Mouse (Mus musculus) ES-E14 (cell line): ENCODE data around the gene Fam173b. TPM values are rescaled to one million over a fixed set of nuclear protein-coding genes. Genes with fewer than 3 reads are reported as not detected.

Experiments used
- DNase-seq: peaks from one replicate; pipeline ENCODE4 v3.0.0-alpha.2; 2013; ENCODE audit warnings: low read depth, low spot score
- H3K27ac ChIP-seq: 2 replicates; pipeline ENCODE4 v1.5.1; 2012; ENCODE audit warnings: low read depth, mild to moderate bottlenecking, low read length, moderate library complexity, mixed read lengths; ENCODE audit not compliant: poor library complexity, insufficient read depth, severe bottlenecking
- H3K36me3 ChIP-seq: 2 replicates; pipeline ENCODE4 v1.6.1; 2012; ENCODE audit warnings: mild to moderate bottlenecking, low read length, moderate library complexity, mixed read lengths; ENCODE audit not compliant: control insufficient read depth, poor library complexity, insufficient read depth, severe bottlenecking
- H3K4me1 ChIP-seq, 2 experiments: fragments of 150-350 bp in 1 of 2; sonication (generic) in 1 of 2; 2 replicates each; pipeline ENCODE4 v1.6.1; 2012; ENCODE audit warnings: low read length in 2 of 2, mild to moderate bottlenecking in 1 of 2, mixed read lengths in 1 of 2; ENCODE audit not compliant: control insufficient read depth in 2 of 2, insufficient read depth in 2 of 2, poor library complexity in 1 of 2
- H3K4me3 ChIP-seq, 2 experiments: fragments of 150-350 bp in 1 of 2; sonication (generic) in 1 of 2; 2 replicates each; pipeline ENCODE4 v1.5.1; 2012; ENCODE audit warnings: low read length in 2 of 2, low read depth in 1 of 2, mild to moderate bottlenecking in 1 of 2, mixed read lengths in 1 of 2; ENCODE audit not compliant: insufficient read depth in 1 of 2, poor library complexity in 1 of 2, severe bottlenecking in 1 of 2
- H3K9ac ChIP-seq: 2 replicates; pipeline ENCODE4 v1.6.1; 2012; ENCODE audit warnings: low read depth, mild to moderate bottlenecking, low read length, mixed read lengths; ENCODE audit not compliant: poor library complexity, insufficient read depth, severe bottlenecking
- H3K9me3 ChIP-seq: fragments of 150-350 bp; sonication (generic); 2 replicates; pipeline ENCODE4 v1.6.1; 2012; ENCODE audit warnings: low read depth, mild to moderate bottlenecking, low read length; ENCODE audit not compliant: control insufficient read depth, insufficient read depth
- CHD2 ChIP-seq: IDR thresholded peaks from 2 replicates; pipeline ENCODE4 v1.6.1; 2014; ENCODE audit warnings: mild to moderate bottlenecking, low read depth, low read length, inconsistent platforms
- HCFC1 ChIP-seq: IDR thresholded peaks from 2 replicates; pipeline ENCODE4 v1.6.1; 2012; ENCODE audit warnings: low read length, inconsistent platforms, borderline replicate concordance; ENCODE audit not compliant: insufficient read depth
- MAFK ChIP-seq: IDR thresholded peaks from 2 replicates; pipeline ENCODE4 v1.6.1; 2014; ENCODE audit warnings: mild to moderate bottlenecking, low read depth, low read length, inconsistent platforms; ENCODE audit not compliant: insufficient read depth
- ZC3H11A ChIP-seq: IDR thresholded peaks from 2 replicates; pipeline ENCODE4 v1.6.1; 2012; ENCODE audit warnings: low read depth, mild to moderate bottlenecking, inconsistent platforms, low read length, borderline replicate concordance
- ZNF384 ChIP-seq: IDR thresholded peaks from 2 replicates; pipeline ENCODE4 v1.6.1; 2012; ENCODE audit warnings: low read depth, low read length, inconsistent platforms
- in situ Hi-C, 2 experiments: fragments of 600-800 bp; cut with MboI; formaldehyde crosslinking; loops; one replicate each; pipeline ENCODE4 v1.15.1; 2025; ENCODE audit warnings: low sequenced_read_pairs in 2 of 2, inconsistent platforms in 1 of 2; ENCODE audit not compliant: unreplicated experiment in 2 of 2
- total RNA-seq: library from RNA; depleted of rRNA; stranded (reverse); fragments of 300-350 nt; gene quantifications from 2 replicates; pipeline ENCODE4 v1.2.3, GENCODE M21; 2012

The Fam173b gene
- total RNA-seq, 1 experiment, result 13.1 TPM

DNA sequence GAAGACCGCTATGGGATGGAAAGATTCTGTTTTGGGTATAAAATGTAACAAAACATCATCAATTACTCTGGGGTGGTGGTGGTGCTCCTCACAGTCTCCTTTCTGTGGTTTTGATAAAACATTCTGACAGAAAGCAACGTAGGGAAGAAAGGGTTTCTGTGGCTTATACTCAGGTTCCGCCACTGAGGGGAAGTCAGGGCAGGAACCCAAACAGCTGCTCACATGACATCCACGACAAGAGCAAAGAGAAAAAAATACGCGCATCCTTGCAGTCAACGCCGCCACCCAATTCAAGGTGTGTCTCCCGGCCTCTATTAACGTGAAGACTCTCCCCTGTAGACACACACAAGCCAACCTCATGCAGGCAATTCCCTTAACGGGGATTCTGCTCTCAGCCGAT, 48.0 kb downstream of the Fam173b start:
- no peak for TF ChIP-seq HCFC1
- no peak for TF ChIP-seq ZC3H11A
- no peak for TF ChIP-seq CHD2
- no peak for TF ChIP-seq ZNF384
- no peak for TF ChIP-seq MAFK
- no peak overlapping the region for H3K9ac ChIP-seq
- H3K27ac ChIP-seq, result no peak overlapping the region

DNA sequence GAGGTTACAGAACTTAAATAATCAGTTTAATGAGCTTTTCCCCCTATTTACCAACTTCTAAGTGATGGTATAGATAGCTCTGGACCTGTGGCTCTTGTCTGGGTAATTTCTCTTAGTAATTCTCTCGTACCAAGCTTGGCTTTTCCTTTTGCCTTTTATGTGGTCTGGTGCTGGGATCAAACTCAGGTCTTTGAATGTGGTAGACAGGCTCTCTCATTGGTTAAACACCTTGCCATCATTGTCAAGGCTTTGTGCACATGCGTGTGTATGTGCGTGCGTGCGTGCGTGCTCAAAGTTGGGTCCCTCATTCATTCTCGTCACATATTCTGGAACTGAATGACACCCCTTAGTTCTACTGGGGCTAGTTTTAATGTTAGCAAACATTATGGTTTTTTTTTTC, 49.2 kb downstream of the Fam173b start:
- in situ Hi-C loops, result no loop called here
- Histone ChIP-seq H3K9ac (no peak overlapping the region), H3K4me3 (no peak overlapping the region), H3K36me3 (no peaks in the 10 kb centered on the region), H3K9me3 (no peaks in the 10 kb centered on the region), H3K27ac (no peak overlapping the region), H3K4me1 (no peaks in the 10 kb centered on the region)
- TF ChIP-seq ZC3H11A (no peak), MAFK (no peak), HCFC1 (no peak), ZNF384 (no peak), CHD2 (no peak)
- no peak for DNase-seq

More for the DNA sequence above, 48.0 kb downstream of the Fam173b start:
- Histone ChIP-seq H3K4me3 (no peak overlapping the region), H3K9me3 (no peaks in the 10 kb centered on the region), H3K4me1 (no peaks in the 10 kb centered on the region), H3K36me3 (no peaks in the 10 kb centered on the region)
- no peak for DNase-seq
- in situ Hi-C loops, result no loop called here

DNA sequence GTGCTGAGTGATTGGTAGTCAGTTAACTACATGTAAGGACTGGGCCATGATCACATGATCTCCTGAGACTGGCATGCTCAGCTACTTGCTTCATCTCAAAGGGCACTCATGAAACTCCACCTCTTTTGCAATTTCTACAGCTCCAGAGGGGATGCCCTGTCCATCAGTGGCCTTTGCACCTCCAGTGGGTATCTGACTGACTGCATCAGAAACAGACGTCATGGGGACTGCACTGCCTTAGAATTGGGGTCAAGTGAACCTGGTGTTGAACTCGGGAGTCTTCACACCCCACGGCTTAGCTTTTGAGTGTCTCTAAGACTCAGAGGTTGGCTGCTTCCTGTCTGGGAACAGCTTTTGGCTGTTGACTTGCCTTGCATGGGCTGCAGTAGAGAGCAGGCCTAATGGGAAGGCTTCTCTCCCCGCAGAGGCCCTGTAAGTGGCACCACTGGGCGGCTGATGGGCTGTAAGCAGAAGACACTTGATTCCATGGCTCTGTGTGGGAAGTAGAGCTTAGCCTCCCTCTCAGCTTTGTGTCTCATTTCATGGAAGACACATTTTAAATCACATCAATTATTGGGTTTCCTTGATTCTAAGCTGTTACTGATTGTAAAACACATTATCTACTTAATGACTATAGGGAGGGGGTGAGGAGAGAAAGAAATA, 58.6 kb downstream of the Fam173b start:
- in situ Hi-C loops, result no loop called here
- H3K27ac ChIP-seq, result no peak overlapping the region

GRCm38 (mm10) chr15:31660844-31661243, 59.2 kb downstream of the Fam173b start:
- TF ChIP-seq CHD2 (no peak), HCFC1 (no peak), ZNF384 (no peak), ZC3H11A (no peak), MAFK (no peak)
- Histone ChIP-seq H3K27ac (no peak overlapping the region), H3K4me3 (no peak overlapping the region), H3K4me1 (no peaks in the 10 kb centered on the region), H3K36me3 (no peaks in the 10 kb centered on the region), H3K9me3 (no peaks in the 10 kb centered on the region), H3K9ac (no peak overlapping the region)
- no peak for DNase-seq
- in situ Hi-C loops, result no loop called here

More for the DNA sequence above, 58.6 kb downstream of the Fam173b start:
- no peak for DNase-seq
- no peak overlapping the region for H3K9ac ChIP-seq
- no peak for TF ChIP-seq HCFC1
- TF ChIP-seq ZC3H11A, result no peak
- no peak for TF ChIP-seq MAFK
- no peak for TF ChIP-seq ZNF384
- TF ChIP-seq CHD2, result no peak
- no peak overlapping the region for H3K4me3 ChIP-seq
- no peaks in the 10 kb centered on the region for H3K9me3 ChIP-seq
- H3K4me1 ChIP-seq, result no peaks in the 10 kb centered on the region
- no peaks in the 10 kb centered on the region for H3K36me3 ChIP-seq

- H3K27ac ChIP-seq, result no peak overlapping the region
- no peak overlapping the region for H3K9ac ChIP-seq
- no peaks in the 10 kb centered on the region for H3K36me3 ChIP-seq
- no peak for TF ChIP-seq ZNF384
- TF ChIP-seq MAFK, result no peak
- TF ChIP-seq CHD2, result no peak
- TF ChIP-seq ZC3H11A, result no peak
- TF ChIP-seq HCFC1, result no peak
- H3K4me3 ChIP-seq, result no peak overlapping the region
- H3K4me1 ChIP-seq, result no peaks in the 10 kb centered on the region
- in situ Hi-C loops, result no loop called here
- no peaks in the 10 kb centered on the region for H3K9me3 ChIP-seq
- DNase-seq, result no peak
These were observed 60.1 kb downstream of the Fam173b start for GRCm38 (mm10) chr15:31661802-31662201.
